Mouse (Mus musculus) left cerebral cortex, postnatal 25 days (tissue): ENCODE measurements at regions not wholly inside any gene's neighbourhood (a gene's known extent, or its start where the extent isn't known, plus 50 kb on each side); places are given as distances from the start of the nearest gene placed in this dataset.

Experiments
- microRNA-seq, 2 experiments: library from miRNA; unstranded; fragments of <30 nt; microRNA quantifications; one replicate each; pipeline ENCODE4 v1.2.0; 2022

Small RNAs in the stretch of these regions (microRNA-seq; reads per million reads assigned to microRNA genes)
- 0 reads per million in 2 experiments for gene Gm26469
